Mouse (Mus musculus) liver, adult 2 months (tissue): Measurements from ENCODE around the gene Sh2d6.
"Not testable (repeated sequence)": the region's sequence is repeated elsewhere in the genome, so short reads cannot be mapped to it uniquely, and the experiment has no call there.

Experiments
- CTCF ChIP-seq: fragments of 200-500 bp; IDR thresholded peaks from 2 replicates; pipeline ENCODE4 v1.5.1; 2011; ENCODE audit warnings: low read depth, low read length, control low read depth
- POLR2A ChIP-seq: fragments of 200-500 bp; IDR thresholded peaks from 2 replicates; pipeline ENCODE4 v1.6.1; 2011; ENCODE audit warnings: low read length, control low read depth; ENCODE audit not compliant: insufficient read depth; ENCODE audit errors: extremely low read depth

- not testable (repeated sequence) for TF ChIP-seq CTCF, POLR2A
These were observed 12.0 kb upstream of the Sh2d6 start for GRCm38 (mm10) chr6:72533555-72533954.
